Mouse (Mus musculus) ES-E14 (cell line): Measurements from ENCODE around the gene Gm29776.

ENCODE experiments used
- HCFC1 ChIP-seq: IDR thresholded peaks from 2 replicates; pipeline ENCODE4 v1.6.1; 2012; ENCODE audit warnings: low read length, inconsistent platforms, borderline replicate concordance; ENCODE audit not compliant: insufficient read depth
- MAFK ChIP-seq: IDR thresholded peaks from 2 replicates; pipeline ENCODE4 v1.6.1; 2014; ENCODE audit warnings: mild to moderate bottlenecking, low read depth, low read length, inconsistent platforms; ENCODE audit not compliant: insufficient read depth
- ZNF384 ChIP-seq: IDR thresholded peaks from 2 replicates; pipeline ENCODE4 v1.6.1; 2012; ENCODE audit warnings: low read depth, low read length, inconsistent platforms

DNA sequence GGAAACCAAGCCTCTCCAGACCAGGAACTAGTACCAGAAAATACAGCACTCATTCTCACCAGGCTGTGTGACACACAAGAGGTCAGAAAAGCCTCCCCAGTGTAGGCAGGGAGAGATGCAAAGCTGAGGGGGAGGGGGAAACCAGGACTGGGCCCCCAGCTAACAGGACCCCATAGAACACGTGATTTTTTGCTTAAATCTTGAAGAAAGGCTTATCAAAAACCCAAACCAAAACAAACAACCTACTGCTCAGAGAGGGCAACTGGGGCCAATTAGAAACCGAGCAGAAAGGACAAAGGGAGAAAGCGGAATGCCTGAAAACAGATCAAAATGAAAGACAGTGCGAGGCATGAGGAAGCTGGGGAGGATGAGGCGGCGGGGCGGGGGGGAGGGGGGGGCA lies 45.8 kb downstream of the Gm29776 start:
- TF ChIP-seq ZNF384 (no peak), MAFK (no peak), HCFC1 (no peak)
